Mouse (Mus musculus) ES-E14 (cell line): Measurements from ENCODE around the gene Top1. TPM values are rescaled to one million over a fixed set of nuclear protein-coding genes. Genes with fewer than 3 reads are reported as not detected.

Source experiments
- DNase-seq: peaks from one replicate; pipeline ENCODE4 v3.0.0-alpha.2; 2013; ENCODE audit warnings: low read depth, low spot score
- H3K27ac ChIP-seq: 2 replicates; pipeline ENCODE4 v1.5.1; 2012; ENCODE audit warnings: low read depth, mild to moderate bottlenecking, low read length, moderate library complexity, mixed read lengths; ENCODE audit not compliant: poor library complexity, insufficient read depth, severe bottlenecking
- H3K36me3 ChIP-seq: 2 replicates; pipeline ENCODE4 v1.6.1; 2012; ENCODE audit warnings: mild to moderate bottlenecking, low read length, moderate library complexity, mixed read lengths; ENCODE audit not compliant: control insufficient read depth, poor library complexity, insufficient read depth, severe bottlenecking
- H3K4me1 ChIP-seq, 2 experiments: fragments of 150-350 bp in 1 of 2; sonication (generic) in 1 of 2; 2 replicates each; pipeline ENCODE4 v1.6.1; 2012; ENCODE audit warnings: low read length in 2 of 2, mild to moderate bottlenecking in 1 of 2, mixed read lengths in 1 of 2; ENCODE audit not compliant: control insufficient read depth in 2 of 2, insufficient read depth in 2 of 2, poor library complexity in 1 of 2
- H3K4me3 ChIP-seq, 2 experiments: fragments of 150-350 bp in 1 of 2; sonication (generic) in 1 of 2; 2 replicates each; pipeline ENCODE4 v1.5.1; 2012; ENCODE audit warnings: low read length in 2 of 2, low read depth in 1 of 2, mild to moderate bottlenecking in 1 of 2, mixed read lengths in 1 of 2; ENCODE audit not compliant: insufficient read depth in 1 of 2, poor library complexity in 1 of 2, severe bottlenecking in 1 of 2
- H3K9ac ChIP-seq: 2 replicates; pipeline ENCODE4 v1.6.1; 2012; ENCODE audit warnings: low read depth, mild to moderate bottlenecking, low read length, mixed read lengths; ENCODE audit not compliant: poor library complexity, insufficient read depth, severe bottlenecking
- H3K9me3 ChIP-seq: fragments of 150-350 bp; sonication (generic); 2 replicates; pipeline ENCODE4 v1.6.1; 2012; ENCODE audit warnings: low read depth, mild to moderate bottlenecking, low read length; ENCODE audit not compliant: control insufficient read depth, insufficient read depth
- CHD2 ChIP-seq: IDR thresholded peaks from 2 replicates; pipeline ENCODE4 v1.6.1; 2014; ENCODE audit warnings: mild to moderate bottlenecking, low read depth, low read length, inconsistent platforms
- HCFC1 ChIP-seq: IDR thresholded peaks from 2 replicates; pipeline ENCODE4 v1.6.1; 2012; ENCODE audit warnings: low read length, inconsistent platforms, borderline replicate concordance; ENCODE audit not compliant: insufficient read depth
- MAFK ChIP-seq: IDR thresholded peaks from 2 replicates; pipeline ENCODE4 v1.6.1; 2014; ENCODE audit warnings: mild to moderate bottlenecking, low read depth, low read length, inconsistent platforms; ENCODE audit not compliant: insufficient read depth
- ZC3H11A ChIP-seq: IDR thresholded peaks from 2 replicates; pipeline ENCODE4 v1.6.1; 2012; ENCODE audit warnings: low read depth, mild to moderate bottlenecking, inconsistent platforms, low read length, borderline replicate concordance
- ZNF384 ChIP-seq: IDR thresholded peaks from 2 replicates; pipeline ENCODE4 v1.6.1; 2012; ENCODE audit warnings: low read depth, low read length, inconsistent platforms
- in situ Hi-C, 2 experiments: fragments of 600-800 bp; cut with MboI; formaldehyde crosslinking; loops; one replicate each; pipeline ENCODE4 v1.15.1; 2025; ENCODE audit warnings: low sequenced_read_pairs in 2 of 2, inconsistent platforms in 1 of 2; ENCODE audit not compliant: unreplicated experiment in 2 of 2
- total RNA-seq: library from RNA; depleted of rRNA; stranded (reverse); fragments of 300-350 nt; gene quantifications from 2 replicates; pipeline ENCODE4 v1.2.3, GENCODE M21; 2012

Gene Top1
- total RNA-seq, 1 experiment: 52.7 TPM

DNA sequence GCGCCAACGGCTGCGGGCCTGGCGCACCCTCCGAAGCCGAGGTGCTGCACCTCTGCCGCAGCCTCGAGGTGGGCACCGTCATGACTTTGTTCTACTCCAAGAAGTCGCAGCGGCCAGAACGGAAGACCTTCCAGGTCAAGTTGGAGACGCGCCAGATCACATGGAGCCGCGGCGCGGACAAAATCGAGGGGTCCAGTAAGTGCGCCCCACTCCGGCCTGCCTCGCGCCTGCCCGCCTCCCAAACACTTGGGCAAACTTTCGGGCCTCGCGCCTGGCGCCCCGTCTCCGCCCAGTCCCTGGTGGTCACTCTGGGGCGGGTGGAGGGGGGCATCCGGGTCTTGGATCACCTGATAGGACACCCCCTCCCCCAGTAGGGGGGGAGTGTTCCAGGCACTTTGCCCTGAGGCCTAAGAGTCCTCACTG, 86.2 kb downstream of the Top1 start:
- TF ChIP-seq HCFC1: no peak
- no peak for TF ChIP-seq CHD2
- no peak for TF ChIP-seq ZC3H11A

DNA sequence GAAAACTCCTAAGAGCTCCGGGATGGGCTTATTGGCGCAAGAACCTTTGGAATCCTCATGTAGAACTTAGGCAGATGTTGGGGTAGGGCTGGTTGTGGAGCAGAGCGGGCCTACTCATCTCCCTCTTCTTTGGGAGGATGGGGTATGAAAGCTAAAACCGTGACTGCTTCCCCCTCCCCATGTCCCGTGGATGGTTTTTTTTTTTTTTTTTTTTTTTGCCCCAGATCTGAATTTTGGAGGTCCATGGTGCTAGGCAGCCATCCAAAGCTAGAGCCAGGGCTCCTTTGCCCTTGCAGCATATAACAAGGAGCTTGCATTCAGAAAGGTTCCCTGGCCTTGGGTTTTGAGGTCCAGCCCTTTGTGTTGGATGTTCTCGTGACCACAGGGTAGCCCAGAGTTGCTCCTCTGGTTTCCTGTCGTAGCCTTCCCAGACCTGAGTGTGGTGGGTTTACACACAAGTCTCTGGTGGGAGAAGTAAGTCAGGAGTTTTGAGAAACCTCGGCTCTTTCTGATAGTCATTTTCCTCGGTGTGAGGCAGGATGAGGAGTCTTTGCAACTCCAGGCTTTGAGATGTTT, 86.8 kb downstream of the Top1 start:
- Histone ChIP-seq H3K27ac (no peak overlapping the region), H3K9me3 (no peaks in the 10 kb centered on the region), H3K4me3 (peak overlapping the region; percentile 92 to 96), H3K4me1 (peaks cover 10 to 34% of the 10 kb centered on the region in 2 experiments; a peak in 3 of 4 replicates), H3K36me3 (peaks cover under 1% of the 10 kb centered on the region; the same call in 1 of the 2 replicates), H3K9ac (peak overlapping the region; percentile 95)
- TF ChIP-seq HCFC1 (no peak), MAFK (no peak), CHD2 (no peak), ZC3H11A (no peak), ZNF384 (peak; percentile 70)
- in situ Hi-C loops: no loop called here
- DNase-seq: no peak

More for the DNA sequence above, 86.2 kb downstream of the Top1 start:
- Histone ChIP-seq H3K36me3 (no peaks in the 10 kb centered on the region; the same call in 1 of the 2 replicates), H3K9ac (peak overlapping the region; percentile 95), H3K9me3 (no peaks in the 10 kb centered on the region), H3K4me1 (peaks cover 10 to 30% of the 10 kb centered on the region in 2 experiments; a peak in 3 of 4 replicates), H3K27ac (no peak overlapping the region), H3K4me3 (peak overlapping the region; percentile 92 to 96)
- in situ Hi-C loops: no loop called here
- no peak for DNase-seq

DNA sequence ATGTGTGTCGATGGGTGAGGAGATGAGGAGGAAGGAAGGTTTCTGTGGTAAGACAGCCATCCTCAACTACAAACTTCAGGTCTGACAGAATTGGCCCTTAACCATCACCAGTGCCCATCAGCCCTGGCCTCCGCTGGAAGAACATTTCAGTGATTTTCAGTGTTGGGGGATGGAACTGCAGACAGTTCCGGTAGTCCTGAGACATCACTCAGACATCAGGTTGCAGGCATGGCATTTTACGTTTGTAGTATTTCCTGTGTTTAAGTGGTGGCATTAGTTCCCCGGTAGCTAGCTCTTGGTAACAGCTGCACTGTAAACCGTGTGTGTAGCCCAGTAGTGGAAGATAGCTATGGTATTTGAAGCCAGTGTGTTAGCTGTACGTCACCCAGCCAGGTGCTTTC, 87.4 kb downstream of the Top1 start:
- H3K9ac ChIP-seq: no peak overlapping the region
- DNase-seq: no peak
- in situ Hi-C loops: no loop called here
- peaks cover 10 to 40% of the 10 kb centered on the region in 2 experiments; a peak in 3 of 4 replicates for H3K4me1 ChIP-seq
- TF ChIP-seq MAFK: no peak
- TF ChIP-seq CHD2: no peak
- no peak for TF ChIP-seq ZC3H11A
- no peak for TF ChIP-seq HCFC1
- TF ChIP-seq ZNF384: no peak
- no peak overlapping the region for H3K27ac ChIP-seq
- no peak overlapping the region for H3K4me3 ChIP-seq
- H3K36me3 ChIP-seq: peaks cover 2% of the 10 kb centered on the region; the same call in 1 of the 2 replicates
- H3K9me3 ChIP-seq: no peaks in the 10 kb centered on the region

DNA sequence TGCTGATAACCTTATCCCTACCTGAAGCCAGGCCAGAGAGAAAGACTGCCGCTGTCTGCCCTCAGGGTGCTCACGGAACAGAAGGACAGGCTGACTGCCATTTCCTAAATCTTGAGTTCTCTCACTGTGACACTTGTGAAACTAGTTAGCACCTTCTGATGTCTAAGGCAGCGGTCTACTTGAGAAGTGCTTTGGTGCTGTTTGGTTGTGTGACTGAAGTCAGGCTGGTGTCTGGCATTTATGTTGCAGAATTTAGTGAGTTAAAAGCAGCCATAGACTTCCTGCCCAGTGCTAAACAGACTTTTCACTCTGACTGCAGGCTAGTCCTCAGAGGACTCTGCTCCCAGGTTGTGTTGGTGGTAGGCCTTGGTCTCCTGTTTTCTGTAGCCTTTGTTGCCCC, 88.6 kb downstream of the Top1 start:
- Histone ChIP-seq H3K4me1 (peaks cover 12 to 44% of the 10 kb centered on the region in 2 experiments; a peak in 3 of 4 replicates), H3K9ac (no peak overlapping the region)

More for the DNA sequence above, 88.6 kb downstream of the Top1 start:
- no peak overlapping the region for H3K4me3 ChIP-seq
- DNase-seq: no peak
- TF ChIP-seq MAFK: no peak
- TF ChIP-seq CHD2: no peak
- TF ChIP-seq ZC3H11A: no peak
- TF ChIP-seq ZNF384: no peak
- no peak for TF ChIP-seq HCFC1
- in situ Hi-C loops: no loop called here
- no peaks in the 10 kb centered on the region for H3K9me3 ChIP-seq
- H3K27ac ChIP-seq: no peak overlapping the region
- peaks cover 2% of the 10 kb centered on the region; the same call in 1 of the 2 replicates for H3K36me3 ChIP-seq
